Mouse (Mus musculus): Measurements from ENCODE around the gene Tead3.
"Not testable (repeated sequence)": the region's sequence is repeated elsewhere in the genome, so short reads cannot be mapped to it uniquely, and the experiment has no call there.

Gene Tead3

DNA sequence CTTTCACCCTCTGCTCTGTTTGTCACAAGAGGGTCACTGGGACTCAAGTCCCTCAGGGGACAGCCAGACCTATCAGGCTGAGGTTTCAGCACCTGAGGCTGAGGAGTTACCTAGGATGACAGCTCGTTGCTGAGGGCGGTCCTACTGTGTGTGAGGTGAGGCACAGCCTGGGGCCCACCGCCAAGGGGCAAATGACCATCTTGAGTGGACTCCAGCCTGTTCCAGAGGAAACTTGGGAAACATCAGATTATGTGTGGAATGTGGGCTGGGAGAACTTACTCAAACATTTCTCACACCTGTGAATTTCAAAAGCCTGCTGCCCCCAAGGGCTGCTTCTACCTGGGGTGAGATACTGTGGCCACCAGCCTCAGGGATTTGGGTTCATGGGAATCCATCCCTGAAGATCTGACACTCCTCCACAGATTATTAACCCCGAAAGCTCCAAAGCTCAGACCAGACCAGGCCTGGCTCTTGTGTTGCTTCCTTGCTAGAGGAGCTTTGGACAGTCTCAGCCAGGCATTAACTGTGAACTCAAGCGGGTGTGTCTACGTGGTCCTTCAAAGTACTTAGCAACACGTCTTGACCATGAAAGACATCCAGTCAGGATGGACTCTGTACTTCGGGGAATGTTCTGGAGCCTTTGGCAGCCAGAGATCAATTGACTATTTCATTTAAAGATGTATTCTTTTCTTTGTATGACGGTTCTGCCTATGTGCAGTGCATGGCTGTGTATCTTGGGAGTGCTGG lies 10.1 kb upstream of the Tead3 start:
- DNase-seq (ENCODE audit: low read depth in 1 of 2, low spot score in 2 of 2) = no peak

DNA sequence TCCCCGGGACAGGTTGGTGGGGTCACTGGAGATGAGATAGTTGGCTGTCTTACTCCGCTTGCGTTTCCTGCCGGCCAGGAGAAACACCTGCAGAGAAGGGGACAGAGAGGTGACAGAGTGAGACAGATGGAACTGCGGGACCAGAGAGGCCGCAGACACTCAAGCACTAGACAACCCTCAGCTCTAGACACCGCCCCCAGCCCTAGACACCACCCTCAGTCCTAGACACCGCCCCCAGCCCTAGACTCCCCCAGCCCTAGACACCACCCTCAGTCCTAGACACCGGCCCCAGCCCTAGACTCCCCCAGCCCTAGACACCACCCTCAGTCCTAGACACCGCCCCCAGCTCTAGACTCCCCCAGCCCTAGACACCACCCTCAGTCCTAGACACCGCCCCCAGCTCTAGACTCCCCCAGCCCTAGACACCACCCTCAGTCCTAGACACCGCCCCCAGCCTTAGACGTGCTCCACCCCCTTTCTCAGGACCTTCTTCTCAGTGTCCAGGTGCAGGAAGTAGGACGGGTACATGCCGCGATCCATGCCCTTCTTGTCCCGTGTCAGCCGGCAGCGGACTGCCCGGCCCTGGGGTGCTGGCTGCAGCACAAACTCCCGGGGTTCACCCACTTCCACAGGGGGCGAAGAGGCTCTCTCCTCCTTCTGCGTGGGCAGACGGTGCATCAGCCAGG lies 8.1 kb upstream of the Tead3 start:
- DNase-seq (ENCODE audit: low read depth in 1 of 2, low spot score in 2 of 2) = not testable (repeated sequence)

DNA sequence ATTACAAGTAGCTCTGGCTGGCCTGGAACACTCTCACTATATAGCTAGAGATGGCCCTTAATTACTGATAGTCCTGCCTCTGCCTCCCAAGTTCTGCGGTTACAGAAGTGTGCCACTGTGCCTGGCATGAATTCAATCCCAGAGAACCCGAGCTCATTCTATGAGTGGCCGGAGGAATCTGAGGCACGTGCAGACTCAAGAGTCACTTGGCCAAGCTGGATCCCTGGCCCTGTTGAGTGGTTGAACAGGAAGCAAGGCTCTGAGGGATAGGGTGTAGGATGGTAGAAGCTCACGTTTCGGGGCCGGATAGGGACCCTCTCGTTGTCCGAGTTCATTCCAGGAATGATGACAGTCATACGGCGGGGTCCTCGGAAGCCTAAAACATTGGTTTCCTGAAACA lies 5.3 kb upstream of the Tead3 start:
- DNase-seq (ENCODE audit: low read depth in 1 of 2, low spot score in 2 of 2) = no peak

DNA sequence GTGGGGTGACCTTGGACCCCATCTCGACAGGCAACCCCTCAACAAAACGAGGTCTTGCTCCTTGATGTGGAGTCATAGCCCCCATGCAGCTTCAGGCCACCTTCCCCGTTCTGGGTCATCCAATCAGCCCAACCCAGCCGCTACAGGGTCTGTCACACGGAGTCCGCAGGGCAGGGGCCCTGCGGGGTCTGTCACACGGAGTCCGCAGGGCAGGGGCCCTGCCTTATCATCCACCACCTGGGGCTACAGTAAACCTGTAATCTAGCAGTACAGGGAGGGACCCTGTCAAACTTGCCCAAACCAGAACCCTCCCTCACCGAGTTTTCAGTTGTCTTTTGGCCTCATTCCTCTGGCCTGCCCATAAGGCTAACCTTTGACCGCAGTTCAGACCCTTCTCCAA lies 1.4 kb upstream of the Tead3 start:
- no peak for DNase-seq (ENCODE audit: low read depth in 1 of 2, low spot score in 2 of 2)

DNA sequence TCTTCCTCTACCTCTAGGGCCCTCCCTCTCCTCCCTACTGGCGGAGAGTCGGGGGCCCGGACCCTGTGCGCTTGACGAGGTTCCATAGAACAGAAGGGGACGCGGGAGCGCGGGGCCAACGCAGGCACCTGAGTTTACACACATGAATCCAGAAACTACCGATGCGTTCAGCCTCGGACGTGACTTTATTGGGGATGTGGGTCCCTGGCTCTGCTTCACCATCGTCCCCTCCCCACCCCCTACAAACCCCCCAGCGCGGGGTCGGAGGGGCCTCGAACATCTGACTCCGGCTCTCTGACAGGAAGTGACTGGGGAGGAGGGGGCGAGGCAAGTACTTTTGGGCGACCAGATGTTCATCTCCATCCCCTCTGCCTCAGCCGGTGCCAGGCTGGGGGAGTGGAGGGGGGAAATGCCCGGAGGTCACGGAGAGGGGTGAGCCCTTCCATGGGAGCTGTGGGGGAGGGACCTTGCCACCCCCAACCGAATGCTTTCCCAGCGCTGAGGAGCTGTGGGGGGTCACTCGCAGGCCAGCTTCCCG lies 805 bp upstream of the Tead3 start:
- DNase-seq (ENCODE audit: low read depth in 1 of 2, low spot score in 2 of 2) = no peak

DNA sequence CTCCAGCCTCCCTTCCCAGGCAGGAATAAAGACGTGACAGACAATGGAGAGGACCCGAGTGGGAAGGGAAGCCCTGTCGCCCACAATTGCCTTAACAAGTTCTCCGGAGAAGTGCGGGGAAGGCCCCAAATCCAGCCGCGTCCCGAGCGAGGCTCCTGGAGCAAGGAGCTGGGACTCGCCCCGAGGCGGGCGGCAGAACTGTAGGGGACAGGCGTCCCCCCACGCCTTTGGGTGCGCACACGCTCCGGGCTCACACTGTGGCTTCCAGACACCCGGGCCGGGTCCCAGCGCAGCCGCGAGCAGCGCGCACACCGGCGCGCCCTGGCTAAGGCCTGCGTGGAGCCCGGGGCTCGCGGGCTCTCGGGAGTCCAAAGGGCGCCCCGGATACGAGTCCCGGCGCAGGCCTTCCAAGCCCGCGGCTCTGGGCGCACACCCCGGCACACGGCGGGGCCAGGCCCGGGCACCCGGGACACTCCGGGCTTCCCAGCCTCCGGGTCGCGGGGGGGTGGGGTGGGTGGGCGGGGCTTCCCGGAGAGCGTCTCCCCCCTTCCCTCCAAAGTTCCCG lies 634 bp downstream of the Tead3 start:
- no peak for DNase-seq (ENCODE audit: low read depth in 1 of 2, low spot score in 2 of 2)

DNA sequence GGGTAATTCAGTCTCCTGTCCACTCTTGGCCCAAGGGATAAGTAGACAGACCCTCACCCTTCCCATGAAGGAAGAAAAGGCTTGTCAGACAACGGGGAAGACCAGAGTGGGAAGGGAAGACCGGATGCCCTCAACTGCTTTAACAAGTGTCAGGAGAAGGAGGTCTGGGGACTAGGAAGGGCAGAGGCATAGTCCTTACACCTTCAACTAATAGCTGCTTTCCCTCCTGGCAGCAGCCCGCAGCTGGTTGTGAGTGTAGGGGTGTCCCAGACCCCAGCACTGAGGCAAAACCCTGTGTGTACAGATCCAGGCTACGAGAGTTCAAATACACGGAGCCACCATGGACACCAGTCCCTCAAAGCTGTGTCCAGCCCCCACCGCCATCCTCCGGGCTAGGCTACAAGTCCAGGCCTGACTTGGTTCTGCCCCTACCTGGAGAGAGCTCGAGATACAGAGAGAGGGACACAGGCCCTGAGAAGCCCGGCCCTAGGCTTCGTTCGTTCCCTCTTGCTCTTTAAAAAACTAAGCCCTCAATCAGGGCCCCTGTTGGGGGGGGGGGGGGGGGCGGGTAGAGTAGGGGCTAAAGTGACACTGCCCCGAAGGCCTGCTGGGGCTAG lies 1.2 kb downstream of the Tead3 start:
- no peak for DNase-seq (ENCODE audit: low read depth in 1 of 2, low spot score in 2 of 2)

DNA sequence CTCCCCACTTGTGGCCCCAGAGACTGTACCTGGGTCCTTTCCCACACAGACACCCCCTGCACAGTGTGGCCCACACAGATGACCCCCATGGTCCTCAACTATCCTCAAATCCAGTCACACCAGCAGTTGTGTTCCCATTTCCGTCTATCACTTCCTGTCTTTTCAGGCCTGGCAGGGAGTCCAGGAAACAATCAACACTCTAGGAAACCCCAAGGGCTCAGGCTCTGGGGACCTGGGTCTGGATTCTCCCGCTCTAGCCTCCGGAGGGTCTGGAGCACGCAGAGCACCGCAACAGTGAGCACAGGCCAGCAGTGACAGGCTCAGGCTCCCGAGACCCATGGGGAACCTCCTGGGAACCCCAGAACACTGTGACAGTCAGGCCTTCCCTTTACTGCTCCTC lies 2.4 kb downstream of the Tead3 start:
- no peak for DNase-seq (ENCODE audit: low read depth in 1 of 2, low spot score in 2 of 2)

DNA sequence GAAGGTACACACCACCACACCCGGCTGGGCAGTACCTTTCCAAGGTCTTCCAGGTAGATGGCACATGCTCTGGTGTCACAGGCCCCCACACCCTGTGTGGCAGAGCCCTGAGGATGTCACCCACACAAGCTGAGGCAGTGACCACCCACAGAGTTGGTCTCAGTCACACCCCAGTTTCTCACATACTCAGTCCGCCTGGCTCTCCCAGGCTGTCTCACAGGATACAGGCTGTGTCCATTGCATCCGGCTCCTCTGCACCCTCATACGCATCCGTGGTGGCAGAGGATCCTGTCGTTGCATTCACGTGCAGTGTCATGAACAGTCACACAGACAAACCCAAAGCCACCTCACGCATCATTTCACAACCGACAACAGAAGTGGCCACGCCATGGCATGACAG lies 3.3 kb downstream of the Tead3 start:
- no peak for DNase-seq (ENCODE audit: low read depth in 1 of 2, low spot score in 2 of 2)

DNA sequence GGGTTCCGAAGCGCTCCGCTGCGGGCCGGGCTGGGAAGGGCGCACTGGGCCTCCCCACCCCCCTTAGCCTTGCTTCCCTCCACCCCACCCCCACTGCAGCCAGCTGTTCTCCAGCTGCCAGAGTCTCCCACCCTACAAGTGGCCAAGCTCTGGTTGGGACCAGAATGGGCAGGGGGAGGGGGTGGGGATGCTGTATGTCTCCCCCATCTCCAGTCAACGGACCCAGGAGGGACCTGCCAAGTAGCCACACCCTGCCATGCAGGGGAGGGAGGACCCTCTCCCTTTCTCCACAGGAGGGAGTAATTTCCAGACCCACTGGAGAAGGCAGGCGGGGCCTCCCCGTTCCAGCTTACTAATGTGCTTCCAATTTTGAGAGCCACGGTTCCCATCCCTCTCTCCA lies 4.7 kb downstream of the Tead3 start:
- no peak for DNase-seq (ENCODE audit: low read depth in 1 of 2, low spot score in 2 of 2)

DNA sequence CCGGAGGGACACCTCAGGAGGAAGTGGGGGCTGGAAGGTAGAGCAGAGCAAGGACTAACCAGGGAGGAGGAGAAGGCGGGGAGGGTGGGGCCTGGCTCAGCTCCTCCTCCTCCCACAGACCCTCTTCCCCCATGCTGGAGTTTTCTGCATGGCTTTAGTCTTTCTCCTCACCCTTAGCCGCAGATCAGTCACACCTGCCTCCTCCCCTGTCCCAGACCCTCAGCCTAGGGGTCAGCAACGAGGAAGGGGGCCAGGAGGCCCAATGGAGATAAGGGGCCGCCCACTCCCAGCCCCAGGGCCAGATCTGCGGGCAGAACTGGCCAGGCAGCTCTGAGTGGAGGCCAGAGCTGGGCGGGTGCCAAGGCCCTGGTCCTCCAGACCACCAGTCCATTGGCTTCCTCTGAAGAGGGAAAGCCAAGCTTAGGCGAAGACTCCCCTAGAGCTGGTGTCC lies 5.3 kb downstream of the Tead3 start:
- no peak for DNase-seq (ENCODE audit: low read depth in 1 of 2, low spot score in 2 of 2)

DNA sequence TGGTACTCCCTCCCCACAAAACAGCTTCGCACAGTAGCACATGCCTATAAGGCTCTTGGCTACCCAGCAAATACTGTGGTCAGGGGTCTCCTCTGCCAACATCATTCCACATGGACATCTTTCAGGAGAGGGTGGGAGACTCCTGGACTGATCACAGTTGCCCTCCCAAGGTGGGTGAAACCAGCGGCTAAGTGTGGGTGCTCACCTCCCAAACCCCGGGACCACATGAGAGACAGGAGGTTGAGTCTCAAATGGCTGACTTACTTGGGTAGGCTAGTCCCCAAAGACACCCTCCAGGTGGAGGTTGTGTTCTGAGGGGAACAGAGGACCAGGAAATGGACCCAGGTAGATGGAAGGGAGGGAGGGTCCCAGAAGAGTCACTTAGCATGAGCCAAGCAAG lies 5.9 kb downstream of the Tead3 start:
- DNase-seq (ENCODE audit: low read depth in 1 of 2, low spot score in 2 of 2) = no peak

DNA sequence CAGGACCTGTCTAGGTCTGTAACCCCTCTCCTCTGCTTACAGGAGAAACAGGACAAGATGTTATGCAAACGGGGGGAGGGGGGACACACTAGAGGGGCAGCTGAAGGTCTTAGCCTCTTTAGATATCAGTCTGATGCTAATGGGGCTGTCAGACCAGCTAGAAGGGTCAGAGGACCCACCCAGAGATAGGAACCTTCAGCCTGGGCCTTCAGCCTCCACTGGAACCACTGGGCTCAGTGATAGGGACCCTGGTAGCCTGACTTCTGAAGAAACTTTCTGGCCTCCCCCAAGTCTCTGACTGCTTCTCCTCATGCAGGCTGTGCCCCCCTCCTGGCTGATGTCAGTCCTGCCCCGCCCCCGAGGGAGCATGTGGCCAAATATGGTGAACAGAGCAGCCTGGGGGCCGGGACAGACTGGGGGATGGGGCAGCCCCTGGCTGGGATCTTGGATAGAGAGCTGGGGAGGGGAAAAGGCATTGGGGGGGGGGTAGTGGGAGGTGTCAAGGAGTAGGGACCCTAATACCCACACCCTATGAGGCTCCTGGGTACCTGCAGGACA lies 6.5 kb downstream of the Tead3 start:
- DNase-seq (ENCODE audit: low read depth in 1 of 2, low spot score in 2 of 2) = no peak

DNA sequence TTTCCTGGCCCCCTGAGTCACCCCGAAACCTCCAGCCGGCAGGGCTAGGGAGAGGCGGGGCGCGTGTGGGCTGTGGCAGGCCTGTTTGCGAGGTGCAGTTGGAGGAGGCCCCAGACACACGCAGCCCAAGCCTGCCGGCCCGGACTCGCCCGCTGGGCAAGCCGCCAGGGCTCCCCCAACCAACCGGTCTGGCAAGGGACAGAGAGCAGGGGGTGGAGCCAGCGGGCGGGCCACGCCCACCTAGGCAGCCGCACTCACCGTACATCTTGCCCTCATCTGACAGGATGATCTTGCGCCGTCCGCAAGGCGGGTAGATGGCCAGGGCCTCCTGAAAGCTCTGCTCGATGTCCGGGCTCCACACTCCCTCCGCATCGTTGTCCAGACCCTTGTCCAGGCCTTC lies 9.5 kb downstream of the Tead3 start:
- DNase-seq (ENCODE audit: low read depth in 1 of 2, low spot score in 2 of 2) = no peak

DNA sequence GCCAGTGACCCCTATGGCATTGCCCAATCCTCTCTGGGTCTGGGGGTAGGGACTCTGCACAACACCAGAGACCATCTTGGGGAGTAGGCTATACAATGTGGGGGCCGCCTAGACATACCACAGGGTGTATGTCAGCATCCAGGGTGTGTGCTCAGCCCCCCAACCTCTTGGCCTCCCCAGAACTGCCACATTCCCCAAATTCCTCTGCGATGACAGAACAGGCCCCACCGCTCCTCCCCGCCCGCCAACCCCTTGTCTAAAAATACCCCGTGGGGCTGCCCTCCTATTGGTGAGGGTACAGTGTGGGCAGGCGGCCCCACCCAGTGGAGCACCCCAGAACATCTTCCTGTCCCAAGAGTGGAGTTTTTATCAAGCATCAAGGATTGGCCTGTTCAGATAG lies 10.0 kb downstream of the Tead3 start:
- DNase-seq (ENCODE audit: low read depth in 1 of 2, low spot score in 2 of 2) = no peak

DNA sequence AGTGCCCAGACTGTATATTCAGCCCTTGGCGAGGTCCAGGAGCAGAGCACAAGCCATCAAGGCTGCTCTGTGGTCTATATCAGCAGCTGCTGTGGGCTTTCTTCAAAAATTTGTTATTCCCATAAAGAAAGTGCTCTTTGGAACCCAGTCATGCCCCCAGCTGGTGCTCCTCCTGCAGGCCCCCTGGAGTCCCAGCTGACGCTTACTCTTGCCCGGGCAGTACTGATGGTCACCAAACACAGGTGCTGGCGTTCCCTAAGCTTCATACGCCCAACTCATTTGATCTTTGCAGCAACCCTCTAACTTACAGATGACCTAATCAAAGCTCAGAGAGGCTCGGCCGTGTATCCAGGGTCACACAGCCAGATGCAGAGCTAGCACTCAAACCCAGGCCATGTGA lies 13.1 kb downstream of the Tead3 start:
- no peak for DNase-seq (ENCODE audit: low read depth in 1 of 2, low spot score in 2 of 2)

DNA sequence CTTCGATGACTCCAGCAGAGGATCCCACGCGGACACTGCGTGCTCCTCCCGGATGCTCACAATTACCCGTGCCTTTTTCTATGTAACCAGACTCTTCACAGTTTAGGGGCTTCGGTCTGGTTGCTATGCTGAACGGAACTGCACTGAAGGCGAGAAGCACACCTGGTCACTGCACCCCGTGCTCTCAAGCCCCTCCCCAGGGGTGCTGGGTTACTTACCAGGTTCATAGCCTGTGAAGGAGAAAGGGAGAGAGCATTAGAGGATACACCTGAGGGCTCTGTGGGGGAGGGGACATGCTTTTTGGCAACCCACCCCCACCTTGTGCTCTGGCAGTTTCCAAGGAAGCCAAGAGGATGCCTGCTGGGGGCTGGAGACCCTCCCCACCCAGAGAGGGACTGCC lies 15.3 kb downstream of the Tead3 start:
- no peak for DNase-seq (ENCODE audit: low read depth in 1 of 2, low spot score in 2 of 2)

DNA sequence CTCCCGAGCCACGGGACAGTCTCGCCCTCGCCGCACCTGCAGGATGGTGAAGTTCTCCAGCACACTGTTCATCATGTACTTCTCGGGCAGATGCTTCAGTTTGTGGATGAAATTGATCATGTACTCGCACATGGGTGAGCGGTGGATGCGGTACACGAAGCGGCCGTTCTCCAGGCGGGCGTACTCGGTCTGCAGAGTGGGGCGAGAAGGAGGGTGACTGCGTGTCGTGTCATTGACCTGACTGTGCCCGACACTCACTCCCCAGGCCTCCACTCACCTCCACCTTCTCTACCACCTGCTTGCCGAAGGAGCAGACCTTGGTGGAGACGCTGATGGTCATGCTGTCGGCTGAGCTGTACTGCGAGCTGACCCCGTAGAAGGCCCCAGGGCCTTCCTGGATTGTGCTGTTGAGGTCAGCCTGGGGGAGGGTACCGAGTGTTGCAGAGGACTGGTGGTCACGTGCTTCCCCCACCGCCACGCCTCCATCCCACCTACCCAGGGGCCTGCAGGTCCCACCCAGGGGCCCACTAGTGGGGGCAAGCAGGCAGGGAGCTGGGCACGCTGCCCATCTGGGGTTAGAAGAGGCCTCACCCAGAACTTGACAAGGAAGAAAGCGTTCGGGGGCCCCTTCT lies 17.6 kb downstream of the Tead3 start:
- no peak for DNase-seq (ENCODE audit: low read depth in 1 of 2, low spot score in 2 of 2)

DNA sequence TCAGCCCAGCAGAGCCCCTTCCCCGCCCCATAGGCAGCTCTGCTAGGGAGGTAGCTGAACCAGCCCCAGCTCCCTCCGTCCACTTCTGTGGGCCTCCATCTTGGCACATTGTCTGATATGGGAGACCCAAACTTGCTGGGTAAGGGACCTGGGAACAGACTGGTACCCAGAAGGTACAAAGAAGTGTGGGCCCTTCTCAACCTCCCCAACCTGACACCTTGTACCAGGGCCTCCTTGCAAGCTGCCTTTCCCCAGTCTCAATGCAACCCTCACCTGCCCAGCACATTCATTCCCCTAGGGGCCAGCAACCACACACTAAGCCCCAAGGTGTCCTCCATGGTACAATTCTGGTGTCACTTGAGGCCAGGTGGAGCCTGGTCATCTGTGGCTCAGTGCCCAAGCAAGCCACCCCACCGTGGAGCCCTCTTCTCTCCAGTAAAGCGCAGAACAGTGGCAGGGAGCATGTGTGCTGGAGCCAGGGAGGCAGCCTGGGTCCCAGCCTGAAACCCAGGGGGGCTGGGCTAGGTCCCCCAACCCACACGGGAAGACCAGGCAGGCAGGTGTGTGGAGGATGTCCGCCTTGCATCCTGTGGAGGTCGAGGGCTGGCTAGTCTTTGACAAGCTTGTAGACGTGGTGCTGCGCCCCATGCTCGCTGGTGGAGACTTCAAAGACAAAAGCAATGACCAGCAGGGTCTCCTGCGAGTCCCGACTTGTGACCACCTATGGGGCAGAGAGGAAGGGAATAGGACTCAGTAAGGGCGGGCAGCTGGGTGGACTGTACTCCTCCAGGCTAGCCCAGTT lies 18.3 kb downstream of the Tead3 start:
- DNase-seq (ENCODE audit: low read depth in 1 of 2, low spot score in 2 of 2) = no peak
